Mouse (Mus musculus): Measurements from ENCODE around the gene Hoxc9. TPM values are rescaled to one million over a fixed set of nuclear protein-coding genes. Genes with fewer than 3 reads are reported as not detected.

The Hoxc9 gene
- polyA plus RNA-seq, 2 experiments = 0.03 TPM; not detected in 1

DNA sequence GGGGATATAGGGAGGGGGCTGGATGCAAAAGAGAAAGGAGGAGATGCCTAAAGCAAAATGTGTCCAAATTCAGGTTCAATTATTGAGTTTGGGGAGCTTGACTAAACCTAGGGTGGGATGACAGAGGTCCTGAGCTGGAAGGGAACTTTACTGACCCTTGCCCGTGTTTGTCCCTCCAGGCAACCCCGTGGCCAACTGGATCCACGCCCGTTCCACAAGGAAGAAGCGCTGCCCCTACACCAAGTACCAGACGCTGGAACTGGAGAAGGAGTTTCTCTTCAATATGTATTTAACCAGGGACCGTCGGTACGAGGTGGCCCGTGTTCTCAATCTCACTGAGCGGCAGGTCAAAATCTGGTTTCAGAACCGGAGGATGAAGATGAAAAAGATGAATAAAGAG lies 7.5 kb downstream of the Hoxc9 start:
- TF ChIP-seq CTCF (IDR thresholded peaks at IDR 0.05; ENCODE audit: low read depth) (no peak), EP300 (IDR thresholded peaks at IDR 0.05; ENCODE audit: low read depth) (no peak)
- Histone ChIP-seq H3K4me2 (ENCODE audit: low read depth) (no peak overlapping the region), H3K9me3 (ENCODE audit: control insufficient read depth, low read length) (no peaks in the 10 kb centered on the region), H3K27me3 (ENCODE audit: control insufficient read depth, insufficient read depth, low read length) (peaks cover 97% of the 10 kb centered on the region), H3K36me3 (replicated peaks; ENCODE audit: control insufficient read depth, insufficient read depth, low read depth) (no peaks in the 10 kb centered on the region), H3K9ac (replicated peaks) (no peak overlapping the region), H3K4me3 (ENCODE audit: insufficient read depth in 1 of 2, low read depth in 2 of 2, low read length in 2 of 2) (no peak overlapping the region), H3K27ac (no peak overlapping the region), H3K4me1 (replicated peaks; ENCODE audit: control insufficient read depth in 2 of 2, insufficient read depth in 2 of 2, low read length in 1 of 2) (no peaks in the 10 kb centered on the region)
- DNase-seq (ENCODE audit: low read depth in 3 of 3, low spot score in 3 of 3) = no peak
- 2% methylated on average over 12 of the region's 12 CpGs for WGBS (ENCODE audit: insufficient replicate concordance)
- no peak for ATAC-seq (ENCODE audit: insufficient read depth)

- peaks cover 97% of the 10 kb centered on the region for H3K27me3 ChIP-seq (ENCODE audit: control insufficient read depth, insufficient read depth, low read length)
- TF ChIP-seq EP300 (IDR thresholded peaks at IDR 0.05; ENCODE audit: low read depth) (no peak), CTCF (IDR thresholded peaks at IDR 0.05; ENCODE audit: low read depth) (no peak)
- H3K4me2 ChIP-seq (ENCODE audit: low read depth) = no peak overlapping the region
Measured at GRCm38 (mm10) chr15:102984521-102984920, 8.3 kb downstream of the Hoxc9 start.

GRCm38 (mm10) chr15:102984925-102985324 lies 8.7 kb downstream of the Hoxc9 start:
- Histone ChIP-seq H3K36me3 (replicated peaks; ENCODE audit: control insufficient read depth, insufficient read depth, low read depth) (no peaks in the 10 kb centered on the region), H3K4me1 (replicated peaks; ENCODE audit: control insufficient read depth in 2 of 2, insufficient read depth in 2 of 2, low read length in 1 of 2) (no peaks in the 10 kb centered on the region), H3K4me3 (ENCODE audit: insufficient read depth in 1 of 2, low read depth in 2 of 2, low read length in 2 of 2) (no peak overlapping the region), H3K27ac (no peak overlapping the region), H3K9me3 (ENCODE audit: control insufficient read depth, low read length) (no peaks in the 10 kb centered on the region), H3K4me2 (ENCODE audit: low read depth) (no peak overlapping the region), H3K9ac (replicated peaks) (no peak overlapping the region), H3K27me3 (ENCODE audit: control insufficient read depth, insufficient read depth, low read length) (peaks cover 97% of the 10 kb centered on the region)
- TF ChIP-seq CTCF (IDR thresholded peaks at IDR 0.05; ENCODE audit: low read depth) (no peak), EP300 (IDR thresholded peaks at IDR 0.05; ENCODE audit: low read depth) (no peak)
- ATAC-seq (ENCODE audit: insufficient read depth) = no peak
- DNase-seq (ENCODE audit: low read depth in 3 of 3, low spot score in 3 of 3) = no peak
- WGBS (ENCODE audit: insufficient replicate concordance) = 16% methylated on average over 3 of the region's 3 CpGs

More at GRCm38 (mm10) chr15:102984521-102984920, 8.3 kb downstream of the Hoxc9 start:
- no peak overlapping the region for H3K27ac ChIP-seq
- ATAC-seq (ENCODE audit: insufficient read depth) (no peak), DNase-seq (ENCODE audit: low read depth in 3 of 3, low spot score in 3 of 3) (no peak)
- H3K9me3 ChIP-seq (ENCODE audit: control insufficient read depth, low read length) = no peaks in the 10 kb centered on the region
- no peaks in the 10 kb centered on the region for H3K36me3 ChIP-seq (replicated peaks; ENCODE audit: control insufficient read depth, insufficient read depth, low read depth)
- 8% methylated on average over 10 of the region's 10 CpGs for WGBS (ENCODE audit: insufficient replicate concordance)
- no peaks in the 10 kb centered on the region for H3K4me1 ChIP-seq (replicated peaks; ENCODE audit: control insufficient read depth in 2 of 2, insufficient read depth in 2 of 2, low read length in 1 of 2)
- no peak overlapping the region for H3K9ac ChIP-seq (replicated peaks)
- no peak overlapping the region for H3K4me3 ChIP-seq (ENCODE audit: insufficient read depth in 1 of 2, low read depth in 2 of 2, low read length in 2 of 2)

GRCm38 (mm10) chr15:102987124-102987833 lies 11.0 kb downstream of the Hoxc9 start:
- no peak overlapping the region for H3K27ac ChIP-seq
- no peaks in the 10 kb centered on the region for H3K36me3 ChIP-seq (replicated peaks; ENCODE audit: control insufficient read depth, insufficient read depth, low read depth)
- H3K9me3 ChIP-seq (ENCODE audit: control insufficient read depth, low read length) = no peaks in the 10 kb centered on the region
- TF ChIP-seq CTCF (IDR thresholded peaks at IDR 0.05; ENCODE audit: low read depth) (peak; percentile 87), EP300 (IDR thresholded peaks at IDR 0.05; ENCODE audit: low read depth) (no peak)
- no peak overlapping the region for H3K4me2 ChIP-seq (ENCODE audit: low read depth)
- H3K27me3 ChIP-seq (ENCODE audit: control insufficient read depth, insufficient read depth, low read length) = peaks cover 95% of the 10 kb centered on the region
- no peak overlapping the region for H3K9ac ChIP-seq (replicated peaks)
- DNase-seq (ENCODE audit: low read depth in 3 of 3, low spot score in 3 of 3) (peak; percentile 41 to 45 (median 44)), ATAC-seq (ENCODE audit: insufficient read depth) (no peak)
- WGBS (ENCODE audit: insufficient replicate concordance) = 2% methylated on average over 21 of the region's 21 CpGs
- H3K4me3 ChIP-seq (ENCODE audit: insufficient read depth in 1 of 2, low read depth in 2 of 2, low read length in 2 of 2) = no peak overlapping the region
- H3K4me1 ChIP-seq (replicated peaks; ENCODE audit: control insufficient read depth in 2 of 2, insufficient read depth in 2 of 2, low read length in 1 of 2) = no peaks in the 10 kb centered on the region

GRCm38 (mm10) chr15:102988078-102988477 lies 11.8 kb downstream of the Hoxc9 start:
- 17% methylated on average over 5 of the region's 5 CpGs for WGBS (ENCODE audit: insufficient replicate concordance)
- no peak for TF ChIP-seq EP300 (IDR thresholded peaks at IDR 0.05; ENCODE audit: low read depth)
- TF ChIP-seq CTCF (IDR thresholded peaks at IDR 0.05; ENCODE audit: low read depth) = no peak
- ATAC-seq (ENCODE audit: insufficient read depth) (no peak), DNase-seq (ENCODE audit: low read depth in 3 of 3, low spot score in 3 of 3) (no peak)
- H3K4me1 ChIP-seq (replicated peaks; ENCODE audit: control insufficient read depth in 2 of 2, insufficient read depth in 2 of 2, low read length in 1 of 2) = no peaks in the 10 kb centered on the region
- H3K4me2 ChIP-seq (ENCODE audit: low read depth) = no peak overlapping the region
- H3K4me3 ChIP-seq (ENCODE audit: insufficient read depth in 1 of 2, low read depth in 2 of 2, low read length in 2 of 2) = no peak overlapping the region
- no peaks in the 10 kb centered on the region for H3K9me3 ChIP-seq (ENCODE audit: control insufficient read depth, low read length)
- H3K9ac ChIP-seq (replicated peaks) = no peak overlapping the region
- H3K27ac ChIP-seq = no peak overlapping the region
- H3K27me3 ChIP-seq (ENCODE audit: control insufficient read depth, insufficient read depth, low read length) = peaks cover 96% of the 10 kb centered on the region
- no peaks in the 10 kb centered on the region for H3K36me3 ChIP-seq (replicated peaks; ENCODE audit: control insufficient read depth, insufficient read depth, low read depth)
